Comparison of ENCODE assay signal across 9 mouse cellular contexts in genomic region chrX:102059437-102059836, GRCm38 (mm10). TPM values are rescaled to one million over a fixed set of nuclear protein-coding genes. Genes with fewer than 3 reads are reported as not detected.
DNase-seq lines count a peak whose midpoint lies in the region; ATAC-seq and TF ChIP-seq lines count a peak whose summit lies in the region.
"Had no signal": no experiment of that assay in that cellular context is flagged by ENCODE, and none has a peak within 500 bp of the region (broad histone marks: within the 10 kb centered on the region; RNA-seq: fewer than 3 reads in every experiment).

No protein-coding gene starts in this region.

- no peaks in the 10 kb centered on the region for H3K9me3 ChIP-seq in limb, embryonic 11.5 days (ENCODE audit: control insufficient read depth, low read length)
- no peaks in the 10 kb centered on the region for H3K9me3 ChIP-seq in limb, embryonic 10.5 days (replicated peaks)

- no peak for TF ChIP-seq POLR2A in small intestine, adult 2 months (IDR thresholded peaks at IDR 0.05; ENCODE audit: low read depth, low read length)

- H3K4me3 ChIP-seq in limb, embryonic 11.5 days (ENCODE audit: low read depth, low read length), result no peak overlapping the region
- no peak overlapping the region for H3K4me3 ChIP-seq in limb, embryonic 10.5 days
- no peak overlapping the region for H3K4me3 ChIP-seq in small intestine, adult 2 months (ENCODE audit: low read depth, low read length)
- H3K4me3 ChIP-seq: erythroblast, embryonic 14.5 days had no signal

- no peak overlapping the region for H3K9ac ChIP-seq in limb, embryonic 11.5 days (ENCODE audit: low read length)

- WGBS in limb, embryonic 11.5 days, result 68% methylated on average over 9 of the region's 9 CpGs
- 63% methylated on average over 9 of the region's 9 CpGs for WGBS in limb, embryonic 10.5 days
- WGBS in small intestine, adult 2 months, result 52% methylated on average over 9 of the region's 9 CpGs

- no peak overlapping the region for H3K27ac ChIP-seq in limb, embryonic 11.5 days (replicated peaks; ENCODE audit: low read depth, low read length)
- H3K27ac ChIP-seq in limb, embryonic 10.5 days, result no peak overlapping the region
- H3K27ac ChIP-seq in small intestine, adult 2 months (ENCODE audit: insufficient read depth, low read depth, low read length), result no peak overlapping the region

- TF ChIP-seq CTCF in small intestine, adult 2 months (IDR thresholded peaks at IDR 0.05; ENCODE audit: extremely low read depth, insufficient read length, insufficient replicate concordance, low read depth, low read length), result peak; percentile 11; the same call in 1 of the 2 replicates

- H3K4me2 ChIP-seq in limb, embryonic 11.5 days (ENCODE audit: low read depth, severe bottlenecking), result no peak overlapping the region

- no peaks in the 10 kb centered on the region for H3K27me3 ChIP-seq in limb, embryonic 11.5 days (ENCODE audit: control insufficient read depth, insufficient read depth, low read length)
- peaks cover 75% of the 10 kb centered on the region for H3K27me3 ChIP-seq in limb, embryonic 10.5 days (ENCODE audit: low read depth, poor library complexity, severe bottlenecking)
- H3K27me3 ChIP-seq in small intestine, adult 2 months (ENCODE audit: control insufficient read depth, insufficient read depth, low read length), result no peaks in the 10 kb centered on the region

- no peaks in the 10 kb centered on the region for H3K36me3 ChIP-seq in limb, embryonic 11.5 days (ENCODE audit: control insufficient read depth, insufficient read depth, low read length)
- no peaks in the 10 kb centered on the region for H3K36me3 ChIP-seq in limb, embryonic 10.5 days
- H3K36me3 ChIP-seq in small intestine, adult 2 months (ENCODE audit: control insufficient read depth, insufficient read depth, low read length), result no peaks in the 10 kb centered on the region

- ATAC-seq in limb, embryonic 11.5 days (ENCODE audit: insufficient number of reproducible peaks, low FRiP score, low TSS enrichment, low read depth), result no peak

- DNase-seq in adrenal gland, postnatal 10 days, result peak; percentile 33
- no peak for DNase-seq in adrenal gland, postnatal 25 days
- peak; percentile 37 for DNase-seq in limb, embryonic 11.5 days (ENCODE audit: low spot score)
- DNase-seq in limb, embryonic 10.5 days (ENCODE audit: low spot score), result no peak
- peak; percentile 41 to 44 for DNase-seq in kidney, postnatal 4 days
- DNase-seq in layer of hippocampus, adult 9-10 months (ENCODE audit: low spot score), result no peak
- no peak for DNase-seq in Muller cell, postnatal 12 days (ENCODE audit: inconsistent ontology term)

- no peaks in the 10 kb centered on the region for H3K4me1 ChIP-seq in limb, embryonic 11.5 days (ENCODE audit: control insufficient read depth, insufficient read depth, low read length)
- peaks cover 12% of the 10 kb centered on the region for H3K4me1 ChIP-seq in limb, embryonic 10.5 days
- H3K4me1 ChIP-seq in small intestine, adult 2 months (ENCODE audit: control insufficient read depth, insufficient read depth, insufficient read length, low read length), result no peaks in the 10 kb centered on the region

RNA-seq across cellular contexts. Expression of gene Rtl5, which starts 11.7 kb away (rescaled TPM):
- total RNA-seq in adrenal gland, postnatal 10 days (2021), result 10 to 100 TPM in 1 of 2 experiments, 1 to 10 TPM in 1; 7.0 to 10.2 TPM
- 6.1 and 8.9 TPM in 2 replicates for total RNA-seq in adrenal gland, postnatal 25 days (2021)
- 1.6 and 4.0 TPM in 2 replicates for polyA plus RNA-seq in limb, embryonic 11.5 days (2014; fragmentation: Nextera tagmentation; extraction: Ambion mirVana)
- 1.5 and 2.9 TPM in 2 replicates for polyA plus RNA-seq in limb, embryonic 10.5 days (2016; fragmentation: Nextera tagmentation; extraction: Ambion mirVana)
- 1.3 and 1.4 TPM in 2 replicates for polyA plus RNA-seq in small intestine, adult 2 months (2012; rRNA removed)

RNA-seq across cellular contexts. Expression of gene Pin4, which starts 59.8 kb away (rescaled TPM):
- total RNA-seq in adrenal gland, postnatal 10 days (2021), result 10 to 100 TPM; 48.1 to 51.6 TPM
- 57.5 and 116 TPM in 2 replicates for total RNA-seq in adrenal gland, postnatal 25 days (2021)
- polyA plus RNA-seq in limb, embryonic 11.5 days (2014; fragmentation: Nextera tagmentation; extraction: Ambion mirVana), result 71.6 and 82.4 TPM in 2 replicates
- 81.2 and 96.0 TPM in 2 replicates for polyA plus RNA-seq in limb, embryonic 10.5 days (2016; fragmentation: Nextera tagmentation; extraction: Ambion mirVana)
- 1.1 TPM in 1 of 2 replicates, not detected in the other for polyA plus RNA-seq in small intestine, adult 2 months (2012; rRNA removed)

Comparison
In these comparisons a context has a peak if more than half of its experiments do, and no peak if none do; other contexts are left out.
1. DNase-seq: peak in adrenal gland, postnatal 10 days (single experiment), limb, embryonic 11.5 days (single experiment) and kidney, postnatal 4 days (2 of 2); none in adrenal gland, postnatal 25 days (single experiment), limb, embryonic 10.5 days (single experiment), layer of hippocampus, adult 9-10 months (single experiment) and Muller cell, postnatal 12 days (single experiment).
2. RNA of gene Pin4, which starts 59.8 kb away (polyA plus RNA-seq): 71.6 to 82.4 TPM in limb, embryonic 11.5 days and 81.2 to 96.0 TPM in limb, embryonic 10.5 days; 1.1 TPM in small intestine, adult 2 months; every median in the first group is over 10 times any median in the second.